Mouse (Mus musculus) cortical plate, adult 2 months (tissue): ENCODE results near the gene Eipr1.

Source experiments
- CTCF ChIP-seq: fragments of 200-500 bp; IDR thresholded peaks from 2 replicates; pipeline ENCODE4 v1.5.1; 2011; ENCODE audit warnings: mild to moderate bottlenecking, control low read depth, low read length; ENCODE audit not compliant: insufficient read depth; ENCODE audit errors: extremely low read depth
- POLR2A ChIP-seq: fragments of 200-500 bp; IDR thresholded peaks from 2 replicates; pipeline ENCODE4 v1.6.1; 2011; ENCODE audit warnings: mild to moderate bottlenecking, low read length, control low read depth; ENCODE audit not compliant: insufficient read depth; ENCODE audit errors: extremely low read depth

DNA sequence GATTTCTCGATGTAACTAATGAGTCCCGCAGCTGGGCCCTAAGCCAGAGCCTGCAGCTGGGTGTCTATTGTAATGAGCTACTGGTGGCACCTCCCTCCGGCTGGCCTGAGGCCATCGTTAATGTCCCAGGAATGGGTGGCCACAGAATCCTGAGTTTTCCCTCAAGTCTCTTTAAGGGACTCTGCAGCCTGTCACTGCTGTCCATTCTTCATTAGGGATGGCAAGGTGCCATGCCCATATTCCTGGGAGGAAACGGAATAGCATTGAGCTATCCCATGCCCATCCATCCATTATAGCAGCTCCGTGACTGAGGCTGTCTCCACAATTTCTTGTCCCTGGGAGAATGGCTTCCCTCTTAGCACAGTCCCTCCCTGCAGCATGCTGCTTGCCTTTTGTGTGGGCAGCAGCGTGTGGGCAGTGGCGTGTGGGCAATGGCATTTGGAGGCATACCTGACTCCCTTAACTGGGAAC, 123.2 kb downstream of the Eipr1 start:
- no peak for TF ChIP-seq POLR2A
- no peak for TF ChIP-seq CTCF
